Mouse (Mus musculus): Measurements from ENCODE around the gene Cpa3. TPM values are rescaled to one million over a fixed set of nuclear protein-coding genes. Genes with fewer than 3 reads are reported as not detected.

Cpa3 gene
- total RNA-seq, 2 experiments from 2014 or later, result 6.7 to 10.6 TPM

Small RNA genes lying within 50 kb of the gene (microRNA-seq; reads per million reads assigned to microRNA genes)
- 0.90 reads per million for gene Mir7007

Other genes starting within 250 kb of the Cpa3 start
- 10 to 100 TPM; 21.6 to 23.5 TPM for gene Hps3, start 206.9 kb downstream of the Cpa3 start, total RNA-seq (2021)
- 10 to 100 TPM; 17.4 to 17.7 TPM for gene Hltf, start 184.4 kb downstream of the Cpa3 start, total RNA-seq (2021)
- 10 to 100 TPM; 52.5 to 56.4 TPM for gene Gyg, start 86.9 kb downstream of the Cpa3 start, total RNA-seq (2021)
- gene Cpb1, start 33.6 kb upstream of the Cpa3 start, total RNA-seq (2021), result under 1 TPM; 0.14 to 0.34 TPM
- gene Agtr1b, start 125.0 kb upstream of the Cpa3 start, total RNA-seq (2021), result under 1 TPM; 0.28 to 0.44 TPM